In genomic region chr9:34760521-34760920, GRCm38 (mm10) we compare ENCODE assay signal across 21 mouse cellular contexts.
A peak's percentile ranks its signal among the peaks of the same experiment; 100 is the strongest.
DNase-seq lines count a peak whose midpoint lies in the region; ATAC-seq lines count a peak whose summit lies in the region.
"Had no signal": no experiment of that assay in that cellular context is flagged by ENCODE, and none has a peak within 500 bp of the region (broad histone marks: within the 10 kb centered on the region; RNA-seq: fewer than 3 reads in every experiment).

No protein-coding gene starts in this region.

- H3K36me3 ChIP-seq in forebrain, embryonic 15.5 days, result no peaks in the 10 kb centered on the region
- no peaks in the 10 kb centered on the region for H3K36me3 ChIP-seq in forebrain, embryonic 12.5 days (replicated peaks)
- no peaks in the 10 kb centered on the region for H3K36me3 ChIP-seq in midbrain, embryonic 10.5 days
- H3K36me3 ChIP-seq in midbrain, embryonic 11.5 days (ENCODE audit: control insufficient read depth, insufficient read depth, low read length), result no peaks in the 10 kb centered on the region
- H3K36me3 ChIP-seq: hindbrain, embryonic 15.5 days; limb, embryonic 13.5 days; stomach, embryonic 15.5 days had no signal

- H3K9me3 ChIP-seq in forebrain, embryonic 15.5 days, result no peaks in the 10 kb centered on the region
- no peaks in the 10 kb centered on the region for H3K9me3 ChIP-seq in forebrain, embryonic 12.5 days
- H3K9me3 ChIP-seq in midbrain, embryonic 10.5 days (replicated peaks), result no peaks in the 10 kb centered on the region
- no peaks in the 10 kb centered on the region for H3K9me3 ChIP-seq in midbrain, embryonic 11.5 days (ENCODE audit: control insufficient read depth, low read length)
- H3K9me3 ChIP-seq: hindbrain, embryonic 15.5 days; limb, embryonic 13.5 days; stomach, embryonic 15.5 days had no signal

- no peaks in the 10 kb centered on the region for H3K27me3 ChIP-seq in forebrain, embryonic 15.5 days
- no peaks in the 10 kb centered on the region for H3K27me3 ChIP-seq in forebrain, embryonic 12.5 days
- 0 out of 2 replicates have a peak, but pooled peaks cover 6% of the 10 kb centered on the region for H3K27me3 ChIP-seq in midbrain, embryonic 10.5 days (ENCODE audit: low read depth, poor library complexity, severe bottlenecking)
- H3K27me3 ChIP-seq in midbrain, embryonic 11.5 days (ENCODE audit: control insufficient read depth, insufficient read depth, low read length), result no peaks in the 10 kb centered on the region
- H3K27me3 ChIP-seq: hindbrain, embryonic 15.5 days; limb, embryonic 13.5 days; stomach, embryonic 15.5 days had no signal

- H3K4me3 ChIP-seq in forebrain, embryonic 15.5 days, result no peak overlapping the region
- H3K4me3 ChIP-seq in forebrain, embryonic 12.5 days (replicated peaks), result no peak overlapping the region
- no peak overlapping the region for H3K4me3 ChIP-seq in midbrain, embryonic 10.5 days
- no peak overlapping the region for H3K4me3 ChIP-seq in midbrain, embryonic 11.5 days (ENCODE audit: low read depth, low read length)
- H3K4me3 ChIP-seq: heart, adult 2 months; hindbrain, embryonic 15.5 days; limb, embryonic 13.5 days; stomach, embryonic 15.5 days had no signal

- peak overlapping the region; percentile 51; the same call in 1 of the 2 replicates for H3K27ac ChIP-seq in forebrain, embryonic 15.5 days (replicated peaks)
- no peak overlapping the region for H3K27ac ChIP-seq in forebrain, embryonic 12.5 days
- peak overlapping the region; percentile 68 for H3K27ac ChIP-seq in midbrain, embryonic 10.5 days (replicated peaks)
- no peak overlapping the region for H3K27ac ChIP-seq in midbrain, embryonic 11.5 days (ENCODE audit: low read depth, low read length)
- H3K27ac ChIP-seq: heart, adult 2 months; hindbrain, embryonic 15.5 days; limb, embryonic 13.5 days; liver, embryonic 14.5 days; stomach, embryonic 15.5 days had no signal

- intact Hi-C loops in heart, postnatal 14 days (cut with DNase I), result no loop called here

- 41% methylated on average over 3 of the region's 3 CpGs for WGBS in forebrain, embryonic 15.5 days
- 54% methylated on average over 3 of the region's 3 CpGs for whole genome bisulfite sequencing in forebrain, embryonic 12.5 days
- 50% methylated on average over 3 of the region's 3 CpGs for WGBS in midbrain, embryonic 10.5 days
- WGBS in midbrain, embryonic 11.5 days, result 48% methylated on average over 3 of the region's 3 CpGs

- no peak overlapping the region for H3K4me2 ChIP-seq in forebrain, embryonic 15.5 days (replicated peaks)
- no peak overlapping the region for H3K4me2 ChIP-seq in forebrain, embryonic 12.5 days
- H3K4me2 ChIP-seq in midbrain, embryonic 11.5 days, result no peak overlapping the region
- H3K4me2 ChIP-seq: hindbrain, embryonic 15.5 days; limb, embryonic 13.5 days; stomach, embryonic 15.5 days had no signal

- ATAC-seq in forebrain, embryonic 15.5 days (replicated peaks), result 0 out of 2 replicates have a peak, but pooled peaks have one; percentile 35
- no peak for ATAC-seq in forebrain, embryonic 12.5 days (ENCODE audit: low FRiP score)
- ATAC-seq in midbrain, embryonic 11.5 days (ENCODE audit: low FRiP score), result no peak
- ATAC-seq: lung, postnatal 0 days; midbrain, embryonic 16.5 days had no signal

- no peak overlapping the region for H3K9ac ChIP-seq in forebrain, embryonic 15.5 days (replicated peaks)
- H3K9ac ChIP-seq in forebrain, embryonic 12.5 days, result no peak overlapping the region
- no peak overlapping the region for H3K9ac ChIP-seq in midbrain, embryonic 11.5 days (ENCODE audit: low read length)
- H3K9ac ChIP-seq: hindbrain, embryonic 15.5 days; limb, embryonic 13.5 days; liver, embryonic 14.5 days; stomach, embryonic 15.5 days had no signal

- H3K4me1 ChIP-seq in forebrain, embryonic 15.5 days, result peaks cover 11% of the 10 kb centered on the region
- peaks cover 7% of the 10 kb centered on the region; the same call in 1 of the 2 replicates for H3K4me1 ChIP-seq in forebrain, embryonic 12.5 days
- H3K4me1 ChIP-seq in midbrain, embryonic 10.5 days, result peaks cover 20% of the 10 kb centered on the region
- H3K4me1 ChIP-seq in midbrain, embryonic 11.5 days (ENCODE audit: control insufficient read depth, insufficient read depth, low read length), result no peaks in the 10 kb centered on the region; the same call in 1 of the 2 replicates
- H3K4me1 ChIP-seq: limb, embryonic 13.5 days; stomach, embryonic 15.5 days had no signal

- DNase-seq in midbrain, embryonic 10.5 days (ENCODE audit: low spot score), result no peak
- DNase-seq in midbrain, embryonic 11.5 days (ENCODE audit: low spot score, missing footprints), result no peak
- peak; percentile 70 to 75 for DNase-seq in cerebellum, postnatal 14 days
- DNase-seq in spleen, adult 18-20 months, result no peak
- DNase-seq in right cerebral cortex, adult 2 months (ENCODE audit: low spot score in 2 of 2), result no peak
- no peak for DNase-seq in heart, postnatal 14 days
- DNase-seq: adrenal gland, adult 8-10 months; gastrocnemius, postnatal 14 days; heart, adult 2 months; heart, postnatal 10 days; kidney, adult 18-20 months; kidney, postnatal 25 days; thymus, adult 2 months had no signal

Comparison
In these comparisons a context has a peak if more than half of its experiments do, and no peak if none do; other contexts are left out.
1. H3K27ac ChIP-seq: peak in forebrain, embryonic 15.5 days (single experiment) and midbrain, embryonic 10.5 days (single experiment); none in forebrain, embryonic 12.5 days (single experiment) and midbrain, embryonic 11.5 days (single experiment).
2. DNase-seq: peak in cerebellum, postnatal 14 days (2 of 2); none in midbrain, embryonic 10.5 days (single experiment), midbrain, embryonic 11.5 days (single experiment), spleen, adult 18-20 months (0 of 2), right cerebral cortex, adult 2 months (0 of 2) and heart, postnatal 14 days (0 of 2).